Mouse (Mus musculus) limb, embryonic 10.5 days (tissue): ENCODE results near the gene Tulp2. TPM values are rescaled to one million over a fixed set of nuclear protein-coding genes. Genes with fewer than 3 reads are reported as not detected.

Experiments
- DNase-seq: peaks from one replicate; pipeline ENCODE4 v3.0.0-alpha.2; 2017; ENCODE audit warnings: low spot score
- H3K27ac ChIP-seq: fragments of 300-500 bp; sonication (generic); 2 replicates; pipeline ENCODE4 v1.5.1; 2016; ENCODE audit warnings: mild to moderate bottlenecking
- H3K27me3 ChIP-seq: fragments of 300-500 bp; sonication (generic); 2 replicates; pipeline ENCODE4 v1.6.1; 2016; ENCODE audit warnings: low read depth, mild to moderate bottlenecking; ENCODE audit not compliant: poor library complexity, severe bottlenecking
- H3K36me3 ChIP-seq: fragments of 300-500 bp; sonication (generic); 2 replicates; pipeline ENCODE4 v1.6.1; 2016; ENCODE audit warnings: mild to moderate bottlenecking, moderate library complexity
- H3K4me1 ChIP-seq: fragments of 300-500 bp; sonication (generic); 2 replicates; pipeline ENCODE4 v1.6.1; 2016
- H3K4me3 ChIP-seq: fragments of 300-500 bp; sonication (generic); 2 replicates; pipeline ENCODE4 v1.5.1; 2016; ENCODE audit warnings: mild to moderate bottlenecking, moderate library complexity
- H3K9me3 ChIP-seq: fragments of 300-500 bp; sonication (generic); replicated peaks from 2 replicates; pipeline ENCODE4 v1.6.1; 2016; ENCODE audit warnings: mild to moderate bottlenecking
- WGBS: fragments of 180-500 bp; shearing (Covaris S2); methylation state at CpG from one replicate; pipeline ENCODE4 v1.1.7; 2016; 5-methylcytosine and 5-hydroxymethylcytosine counted together
- polyA plus RNA-seq: library from polyadenylated mRNA; unstranded; fragments of >200 nt; fragmentation: Nextera tagmentation; extraction: Ambion mirVana; gene quantifications from 2 replicates; pipeline ENCODE4 v1.2.1, GENCODE M21; 2016

Gene Tulp2
- polyA plus RNA-seq, 1 experiment from 2014 or later = 2.2 TPM

- Histone ChIP-seq H3K4me1 (peaks cover 23% of the 10 kb centered on the region), H3K27me3 (no peaks in the 10 kb centered on the region), H3K4me3 (no peak overlapping the region), H3K27ac (no peak overlapping the region), H3K9me3 (no peaks in the 10 kb centered on the region), H3K36me3 (no peaks in the 10 kb centered on the region)
- peak; percentile 83 for DNase-seq
- WGBS = 34% methylated on average over 17 of the region's 17 CpGs
Measured at GRCm38 (mm10) chr7:45560843-45561623, 79.4 kb downstream of the Tulp2 start.

GRCm38 (mm10) chr7:45561624-45562520 is 80.2 kb downstream of the Tulp2 start:
- H3K27me3 ChIP-seq = no peaks in the 10 kb centered on the region
- 0 out of 2 replicates have a peak overlapping the region, but pooled peaks have one; percentile 16 for H3K27ac ChIP-seq
- no peaks in the 10 kb centered on the region for H3K36me3 ChIP-seq
- 52% methylated on average over 12 of the region's 12 CpGs for WGBS
- DNase-seq = no peak
- no peak overlapping the region for H3K4me3 ChIP-seq
- H3K4me1 ChIP-seq = peaks cover 25% of the 10 kb centered on the region
- no peaks in the 10 kb centered on the region for H3K9me3 ChIP-seq

GRCm38 (mm10) chr7:45564811-45565210 is 83.1 kb downstream of the Tulp2 start:
- WGBS = 84% methylated on average over 2 of the region's 2 CpGs
- DNase-seq = no peak
- Histone ChIP-seq H3K4me3 (no peak overlapping the region), H3K27me3 (no peaks in the 10 kb centered on the region), H3K27ac (no peak overlapping the region), H3K4me1 (peaks cover 39% of the 10 kb centered on the region), H3K9me3 (no peaks in the 10 kb centered on the region), H3K36me3 (no peaks in the 10 kb centered on the region)

- H3K36me3 ChIP-seq = no peaks in the 10 kb centered on the region
- H3K4me1 ChIP-seq = peaks cover 45% of the 10 kb centered on the region
- DNase-seq = no peak
- no peaks in the 10 kb centered on the region for H3K9me3 ChIP-seq
- H3K27ac ChIP-seq = no peak overlapping the region
- no peaks in the 10 kb centered on the region for H3K27me3 ChIP-seq
- 94% methylated on average over 9 of the region's 9 CpGs for WGBS
- no peak overlapping the region for H3K4me3 ChIP-seq
Measured at GRCm38 (mm10) chr7:45565446-45565845, 83.8 kb downstream of the Tulp2 start.

- H3K27me3 ChIP-seq = no peaks in the 10 kb centered on the region
- peaks cover 48% of the 10 kb centered on the region for H3K4me1 ChIP-seq
- H3K36me3 ChIP-seq = no peaks in the 10 kb centered on the region
- H3K4me3 ChIP-seq = peak overlapping the region; percentile 55
- peak overlapping the region; percentile 89 for H3K27ac ChIP-seq
- 70% methylated on average over 8 of the region's 8 CpGs for WGBS
- no peak for DNase-seq
- no peaks in the 10 kb centered on the region for H3K9me3 ChIP-seq
Measured at GRCm38 (mm10) chr7:45567112-45567779, 85.6 kb downstream of the Tulp2 start.

- peak overlapping the region; percentile 89 for H3K27ac ChIP-seq
- no peaks in the 10 kb centered on the region for H3K36me3 ChIP-seq
- H3K4me3 ChIP-seq = peak overlapping the region; percentile 55
- peaks cover 48% of the 10 kb centered on the region for H3K4me1 ChIP-seq
- no peaks in the 10 kb centered on the region for H3K27me3 ChIP-seq
- H3K9me3 ChIP-seq = no peaks in the 10 kb centered on the region
- peak; percentile 94 for DNase-seq
- WGBS = 2% methylated on average over 24 of the region's 24 CpGs
Measured at GRCm38 (mm10) chr7:45567780-45568516, 86.3 kb downstream of the Tulp2 start.

GRCm38 (mm10) chr7:45568601-45569473 is 87.2 kb downstream of the Tulp2 start:
- peak overlapping the region; percentile 95 for H3K27ac ChIP-seq
- 81% methylated on average over 10 of the region's 10 CpGs for WGBS

GRCm38 (mm10) chr7:45570103-45570741 is 88.5 kb downstream of the Tulp2 start, which contains the start of gene Bcat2:
TSS of gene Bcat2 (plus strand) at chr7:45570153.
- H3K4me1 ChIP-seq = peaks cover 48% of the 10 kb centered on the region

More at GRCm38 (mm10) chr7:45568601-45569473, 87.2 kb downstream of the Tulp2 start:
- no peaks in the 10 kb centered on the region for H3K27me3 ChIP-seq
- peaks cover 48% of the 10 kb centered on the region for H3K4me1 ChIP-seq
- DNase-seq = no peak
- H3K9me3 ChIP-seq = no peaks in the 10 kb centered on the region
- no peaks in the 10 kb centered on the region for H3K36me3 ChIP-seq
- peak overlapping the region; percentile 55 for H3K4me3 ChIP-seq

GRCm38 (mm10) chr7:45571966-45572365 is 90.3 kb downstream of the Tulp2 start:
- Histone ChIP-seq H3K27me3 (no peaks in the 10 kb centered on the region), H3K36me3 (peaks cover 21% of the 10 kb centered on the region), H3K9me3 (no peaks in the 10 kb centered on the region), H3K27ac (no peak overlapping the region; the same call in 1 of the 2 replicates), H3K4me1 (peaks cover 43% of the 10 kb centered on the region), H3K4me3 (no peak overlapping the region)
- 79% methylated on average over 1 of the region's 1 CpGs for WGBS
- no peak for DNase-seq

More at GRCm38 (mm10) chr7:45570103-45570741, 88.5 kb downstream of the Tulp2 start, which contains the start of gene Bcat2:
- peak; percentile 86 for DNase-seq
- H3K36me3 ChIP-seq = 0 out of 2 replicates have a peak, but pooled peaks cover 4% of the 10 kb centered on the region
- WGBS = 1% methylated on average over 42 of the region's 42 CpGs
- no peaks in the 10 kb centered on the region for H3K9me3 ChIP-seq
- H3K4me3 ChIP-seq = peak within 1 kb of the TSS; percentile 82
- H3K27ac ChIP-seq = peak within 1 kb of the TSS; percentile 95
- no peaks in the 10 kb centered on the region for H3K27me3 ChIP-seq
